Mouse (Mus musculus) fat pad, adult 2 months (tissue): ENCODE results near the gene Hp.
A peak's percentile ranks its signal among the peaks of the same experiment; 100 is the strongest.

Source experiments
- DNase-seq: peaks from one replicate; pipeline ENCODE4 v3.0.0-alpha.2; 2011; ENCODE audit warnings: low read depth, low spot score; ENCODE audit errors: extremely low read depth

Hp gene

DNA sequence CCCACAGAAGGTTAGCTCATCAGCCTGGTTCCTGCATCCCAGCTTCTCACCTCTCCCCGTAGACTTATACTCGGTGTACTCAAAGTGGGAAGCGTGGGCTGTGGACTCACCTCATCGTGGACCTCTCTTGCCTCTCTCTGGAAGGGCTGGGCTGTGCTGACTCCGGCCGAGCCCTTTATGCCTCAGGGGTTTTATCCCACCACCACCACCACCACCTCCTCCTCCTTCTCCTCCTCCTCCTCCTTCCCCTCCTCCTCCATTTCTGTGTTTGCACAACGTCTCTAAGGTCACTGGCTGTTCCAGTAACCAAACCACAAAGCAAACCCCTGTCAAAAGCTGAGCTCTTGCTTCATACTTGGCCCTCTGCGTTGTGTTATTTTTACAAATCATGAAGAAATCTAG, at the start of gene Hp:
Hp (minus strand) TSS at position 273 of the 402 bp plus-strand sequence.
- no peak for DNase-seq

DNA sequence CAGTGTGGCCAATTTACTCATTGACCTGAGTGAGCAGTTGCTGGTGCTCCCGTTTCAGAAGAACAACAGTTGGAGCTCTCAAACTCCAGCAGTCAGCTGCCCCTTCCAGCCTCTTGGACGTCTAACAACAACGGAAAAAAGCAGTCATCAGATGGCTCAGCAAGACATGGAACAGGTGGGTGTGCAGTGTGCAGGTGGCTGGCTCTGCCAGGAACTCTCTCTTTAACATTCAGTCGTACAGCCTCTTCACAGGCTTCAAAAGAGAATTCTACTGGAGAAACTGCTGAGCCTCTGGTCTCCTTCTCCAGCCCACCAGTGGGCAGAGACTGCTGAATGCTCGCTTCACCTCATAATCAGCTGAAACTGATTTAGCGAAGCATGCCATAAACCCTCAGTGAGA, 49.7 kb upstream of the Hp start:
- DNase-seq, result no peak

DNA sequence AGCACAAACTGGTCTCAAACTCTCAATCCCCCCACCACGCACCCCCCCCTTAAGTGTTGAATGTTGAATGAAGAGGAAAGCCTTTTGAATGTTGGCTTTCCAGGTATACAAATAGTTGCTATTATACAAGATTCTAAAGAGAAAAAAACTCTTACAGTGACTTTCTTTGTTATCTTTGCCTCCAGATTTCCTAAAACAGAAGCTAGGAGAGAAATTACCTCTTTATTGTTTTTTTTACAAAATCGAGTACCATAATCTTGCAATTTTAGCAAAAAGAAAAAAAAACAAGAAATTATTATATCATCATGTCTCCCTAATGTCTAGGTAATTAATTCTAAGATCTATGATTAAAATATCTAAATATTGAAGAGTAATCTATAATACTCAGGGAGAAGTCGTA, 36.6 kb upstream of the Hp start:
- no peak for DNase-seq

DNA sequence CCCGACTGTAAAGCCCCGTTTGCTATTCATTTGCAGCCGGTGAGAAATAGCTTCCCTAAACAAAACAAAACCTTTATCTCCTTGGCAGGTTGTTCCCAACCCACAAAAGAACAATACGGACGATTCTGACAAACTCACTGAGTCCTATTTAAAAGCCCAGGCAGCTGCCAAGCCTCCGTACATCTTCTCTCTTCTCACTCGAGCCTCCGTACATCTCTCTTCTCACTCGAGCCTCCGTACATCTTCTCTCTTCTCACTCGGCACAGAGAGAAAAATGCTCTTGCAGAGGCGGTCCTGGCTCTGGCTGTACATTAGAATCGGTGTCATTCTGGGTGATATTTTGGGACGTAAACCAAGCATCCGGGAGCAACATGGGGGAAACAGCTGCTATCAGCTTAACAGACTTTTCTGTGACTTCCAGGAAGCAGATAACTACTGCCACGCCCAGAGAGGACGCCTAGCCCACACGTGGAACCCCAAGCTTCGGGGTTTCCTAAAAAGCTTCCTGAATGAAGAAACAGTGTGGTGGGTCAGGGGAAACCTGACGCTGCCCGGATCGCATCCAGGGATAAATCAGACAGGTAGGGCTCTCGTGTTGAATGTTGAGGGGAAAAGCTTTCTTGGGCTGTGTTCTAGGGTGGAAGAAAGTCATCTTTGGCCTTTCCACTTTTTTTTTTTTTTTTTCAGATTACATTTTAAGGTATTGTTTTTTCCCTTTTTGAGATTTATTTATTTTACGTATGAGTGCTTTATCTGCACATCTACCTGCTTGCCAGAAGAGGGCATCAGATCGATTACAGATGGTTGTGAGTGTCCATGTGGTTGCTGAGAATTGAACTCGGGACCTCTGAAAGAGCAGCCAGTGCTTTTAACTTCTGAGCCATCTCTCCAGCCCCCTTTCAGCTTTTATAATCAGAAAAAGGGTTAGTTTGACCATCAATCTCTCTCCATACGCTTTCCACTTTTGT, 35.6 kb upstream of the Hp start, which contains the start of gene Pkd1l3:
Pkd1l3 (plus strand) TSS at position 275 of the 968 bp plus-strand sequence.
- no peak for DNase-seq

DNA sequence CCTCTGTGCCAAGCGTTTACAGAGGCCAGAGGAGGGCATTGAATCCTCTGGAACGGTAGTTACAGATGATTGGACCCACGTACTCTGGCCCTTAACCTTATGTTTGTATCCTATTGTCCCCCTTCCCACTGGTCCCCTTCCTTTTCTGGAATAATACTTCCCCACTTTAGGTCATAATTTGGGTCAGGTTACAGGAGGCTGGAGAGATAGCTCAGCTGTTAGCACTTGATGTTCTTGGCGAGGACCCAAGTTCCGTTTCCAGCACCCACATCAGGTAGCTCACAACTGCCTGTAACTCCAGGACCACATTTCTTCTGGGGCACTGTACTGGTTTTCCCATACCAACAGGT, 30.2 kb upstream of the Hp start:
- DNase-seq, result no peak

DNA sequence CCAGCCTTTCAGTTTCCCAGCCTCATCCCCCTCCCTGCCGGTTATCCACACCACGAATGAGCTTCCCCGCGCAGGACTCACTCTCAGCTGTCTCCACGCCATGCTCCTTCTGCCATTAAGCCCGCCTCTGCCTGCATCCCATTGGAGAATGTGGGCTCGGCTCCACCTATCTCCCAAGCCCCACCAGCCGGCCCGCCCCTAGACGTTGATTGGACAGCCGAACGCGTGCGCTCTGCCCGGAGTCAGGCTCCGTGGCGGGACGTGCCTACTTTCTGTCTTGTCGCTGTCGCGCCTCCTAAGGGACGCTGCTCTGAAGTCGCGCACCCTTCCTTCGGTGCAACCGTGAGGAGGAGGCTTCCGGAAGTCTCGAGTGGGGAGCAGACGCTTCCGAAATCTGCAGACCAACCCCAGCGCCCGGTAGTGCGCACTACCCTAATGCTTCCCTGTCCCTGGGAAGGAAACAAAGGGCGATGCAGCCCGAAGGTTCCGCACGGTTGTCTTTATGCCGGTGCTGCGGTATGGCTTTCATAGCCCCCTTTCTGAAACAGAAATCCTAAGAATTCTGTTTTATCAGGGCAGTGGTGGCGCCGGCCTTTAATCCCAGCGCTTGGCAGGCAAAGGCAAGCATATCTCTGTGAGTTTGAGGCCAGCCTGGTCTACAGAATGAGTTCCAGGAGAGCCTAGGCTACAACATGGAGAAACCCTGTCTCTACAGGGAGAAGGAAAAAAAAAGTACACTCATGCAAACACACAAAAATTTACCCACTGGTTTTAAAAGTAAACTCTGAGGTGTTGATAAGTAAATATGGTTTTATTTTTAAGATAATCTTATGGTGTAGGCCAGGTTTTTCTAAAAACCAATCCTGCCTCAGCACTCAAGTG, 29.5 kb upstream of the Hp start, which contains the start of gene Dhodh:
Dhodh (minus strand) TSS at position 403 of the 882 bp plus-strand sequence.
- peak; percentile 54 for DNase-seq

DNA sequence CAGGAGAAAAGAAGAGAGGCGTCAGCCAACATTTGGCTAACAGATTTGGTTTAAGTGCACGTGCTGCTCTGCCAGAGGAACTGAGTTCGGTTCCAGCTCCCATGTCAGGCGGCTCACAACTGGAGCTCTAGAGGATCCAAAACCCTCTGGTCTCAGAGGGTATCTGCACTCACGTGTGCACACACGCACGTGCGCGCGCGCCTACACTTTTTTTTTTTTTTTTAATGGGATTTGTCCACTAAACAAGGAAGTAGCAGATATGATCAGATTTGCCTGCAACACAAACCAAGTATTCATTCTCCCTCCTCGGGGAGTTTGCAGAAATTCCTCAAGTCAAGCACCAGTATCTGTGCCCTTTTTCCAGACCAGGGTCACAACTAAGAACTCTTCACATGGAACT, 28.7 kb upstream of the Hp start:
- no peak for DNase-seq

DNA sequence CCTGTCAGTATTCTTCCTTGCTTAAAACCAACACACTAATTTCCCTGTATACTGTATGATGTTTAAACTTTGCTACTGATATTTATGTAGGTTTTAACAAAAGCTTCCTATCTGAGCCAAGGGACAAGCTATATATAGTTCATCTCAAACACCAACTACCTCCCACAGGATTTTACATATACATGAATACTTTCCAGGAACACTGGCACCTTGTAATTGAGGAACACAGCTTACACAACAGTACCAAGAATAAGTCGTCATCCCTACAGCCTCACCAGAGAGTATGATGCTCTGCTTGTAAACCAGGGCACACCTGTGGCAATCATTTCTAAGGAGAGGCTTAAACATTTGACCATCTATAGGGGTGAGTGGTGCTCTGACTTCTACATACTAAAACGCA, 27.8 kb upstream of the Hp start:
- DNase-seq, result no peak

DNA sequence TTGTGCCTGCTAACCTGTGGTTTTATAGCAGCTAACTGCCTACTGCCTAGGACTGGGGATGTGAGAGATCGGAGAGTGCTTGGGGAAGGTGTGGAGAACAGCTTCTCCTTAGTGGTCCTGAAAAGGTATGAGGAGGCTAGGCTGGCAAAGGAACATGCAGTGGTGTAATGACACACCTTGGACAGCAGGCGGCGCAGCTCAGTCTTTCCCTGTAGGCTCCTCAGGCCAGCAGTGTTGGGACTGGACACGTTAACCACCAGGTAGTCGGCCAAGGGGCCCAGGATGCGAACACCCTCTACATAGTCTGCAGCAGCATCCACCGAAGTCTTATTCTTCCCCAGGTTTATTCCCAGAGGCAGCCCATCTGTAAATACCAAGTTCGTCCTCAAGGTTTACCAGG, 16.9 kb upstream of the Hp start:
- DNase-seq, result no peak

DNA sequence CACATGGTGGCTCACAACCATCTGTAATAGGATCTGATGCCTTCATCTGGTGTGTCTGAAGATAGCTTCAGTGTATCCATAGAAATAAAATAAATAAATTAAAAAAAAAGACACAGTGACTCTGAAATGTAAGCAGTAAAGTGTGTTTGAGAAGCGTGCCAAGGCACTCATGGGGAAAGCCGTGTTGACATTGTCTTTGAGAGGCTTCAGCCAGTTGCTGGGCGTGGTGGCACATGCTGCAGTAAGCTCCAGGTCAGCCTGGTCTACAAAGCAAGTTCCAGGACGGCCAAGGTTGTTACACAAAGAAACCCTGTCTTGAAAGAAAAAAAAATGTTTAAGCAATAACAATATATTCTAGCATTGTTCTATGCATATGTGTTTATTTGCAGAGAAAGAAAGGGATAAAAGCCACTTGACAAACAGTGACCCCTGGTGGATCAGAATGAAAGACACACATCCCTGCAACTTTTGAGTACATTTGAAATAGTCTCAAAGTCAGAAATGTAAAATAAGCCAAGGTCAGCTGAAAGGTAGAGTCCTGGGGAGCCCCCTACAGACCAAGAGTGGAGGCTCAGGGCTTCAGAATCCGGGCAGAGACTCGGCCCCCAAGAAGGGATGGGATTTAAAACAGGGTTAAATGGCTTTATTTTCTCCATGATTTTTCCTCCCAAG, 14.3 kb upstream of the Hp start:
- DNase-seq, result no peak

DNA sequence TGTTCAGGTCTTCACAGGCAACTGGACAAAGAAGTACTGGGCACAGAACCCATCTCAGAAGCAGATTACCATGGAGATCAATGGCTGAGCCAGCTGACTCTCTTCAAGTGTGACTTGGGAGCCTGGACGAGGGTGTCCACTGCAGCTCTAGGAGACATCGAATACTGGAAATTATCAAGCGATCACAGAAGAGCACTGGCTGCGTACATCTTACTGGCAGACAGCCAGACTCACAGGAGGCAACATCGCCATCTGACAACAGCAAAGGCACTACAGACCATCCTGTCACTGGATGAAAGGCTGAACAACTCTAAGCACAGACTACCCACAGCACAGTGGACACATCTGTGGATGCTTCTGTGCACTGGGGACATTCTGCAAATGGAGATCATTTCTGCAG, 13.2 kb upstream of the Hp start:
- no peak for DNase-seq

DNA sequence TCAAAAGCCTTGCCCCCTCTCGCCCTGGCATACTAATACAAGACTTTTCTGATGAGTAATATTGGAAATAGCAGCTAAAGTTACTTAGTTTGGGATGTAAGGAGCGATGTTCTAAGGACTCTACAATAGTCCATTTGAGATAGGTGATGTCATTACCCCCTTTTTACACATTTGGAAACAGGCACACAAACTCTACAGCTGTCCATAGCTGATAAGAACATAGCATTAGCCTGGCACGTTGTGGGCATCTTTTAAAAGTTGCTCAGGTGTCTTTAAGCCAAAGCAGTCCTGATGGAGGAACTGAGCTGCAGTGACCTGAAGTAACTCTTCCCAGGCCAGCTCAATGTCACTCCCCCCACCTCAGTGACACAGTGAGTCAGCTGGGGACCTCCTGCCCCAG, 12.4 kb upstream of the Hp start:
- no peak for DNase-seq

DNA sequence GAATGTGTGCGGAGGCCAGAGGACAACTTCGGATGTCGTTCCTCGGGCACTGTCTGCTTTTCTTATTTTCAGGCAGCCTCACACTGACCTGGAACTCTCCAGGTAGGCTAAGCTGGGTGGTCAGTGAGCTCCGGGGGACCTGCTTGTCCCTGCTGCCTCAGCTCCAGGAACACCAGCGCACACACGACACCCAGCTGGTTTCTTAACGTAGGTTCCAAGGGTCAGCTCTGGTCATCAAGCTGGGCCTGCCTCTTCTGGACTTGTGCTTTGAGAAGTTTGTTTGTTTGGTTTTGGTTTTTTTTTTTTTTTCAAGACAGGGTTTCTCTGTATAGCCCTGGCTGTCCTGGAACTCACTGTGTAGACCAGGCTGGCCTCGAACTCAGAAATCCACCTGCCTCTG, 11.9 kb upstream of the Hp start:
- no peak for DNase-seq

DNA sequence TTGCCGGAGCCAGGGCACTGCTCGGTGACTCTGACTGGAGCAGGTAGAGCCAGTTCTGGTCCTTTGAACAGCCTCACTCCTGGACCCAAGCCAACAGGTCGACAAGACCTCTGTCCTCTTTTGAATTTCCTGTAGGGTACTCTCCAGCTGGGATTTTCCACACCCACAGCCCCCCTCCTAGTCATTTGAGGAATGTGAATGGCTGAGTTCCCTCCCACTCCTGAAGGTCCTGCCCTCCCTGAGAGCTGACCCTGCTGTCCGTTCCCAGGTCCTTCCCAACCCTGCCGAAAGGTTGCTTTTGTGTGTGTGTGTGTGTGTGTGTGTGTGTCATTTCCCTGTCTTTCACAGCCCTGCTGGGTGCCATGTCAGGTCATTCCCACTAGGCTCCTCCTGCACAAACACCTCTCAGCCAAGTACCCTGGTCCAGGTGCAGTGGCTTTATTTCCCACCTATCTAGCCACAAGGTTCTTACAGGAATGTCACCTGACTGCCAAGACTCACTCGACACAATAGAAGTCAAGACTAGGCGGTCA, 8.1 kb upstream of the Hp start:
- DNase-seq, result no peak

DNA sequence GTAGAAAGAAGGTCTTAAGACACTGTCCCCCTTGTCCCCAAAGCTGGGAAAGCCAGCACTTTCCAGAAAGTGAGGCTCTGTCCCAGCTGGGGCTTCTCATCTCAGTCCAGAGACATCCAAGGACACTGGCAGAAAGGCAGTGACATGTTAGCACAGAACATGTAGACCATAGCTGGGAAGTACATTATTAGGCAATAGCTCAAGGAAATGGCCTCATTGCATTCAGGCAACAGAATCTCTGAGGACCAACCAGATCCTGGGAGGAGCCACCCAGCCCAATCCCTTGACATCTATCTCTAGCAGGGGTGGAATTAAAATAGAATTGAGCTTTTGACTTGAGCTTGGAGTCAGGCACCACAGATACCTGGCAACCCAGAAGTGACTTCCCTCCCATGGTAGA, 6.7 kb upstream of the Hp start:
- DNase-seq, result no peak

DNA sequence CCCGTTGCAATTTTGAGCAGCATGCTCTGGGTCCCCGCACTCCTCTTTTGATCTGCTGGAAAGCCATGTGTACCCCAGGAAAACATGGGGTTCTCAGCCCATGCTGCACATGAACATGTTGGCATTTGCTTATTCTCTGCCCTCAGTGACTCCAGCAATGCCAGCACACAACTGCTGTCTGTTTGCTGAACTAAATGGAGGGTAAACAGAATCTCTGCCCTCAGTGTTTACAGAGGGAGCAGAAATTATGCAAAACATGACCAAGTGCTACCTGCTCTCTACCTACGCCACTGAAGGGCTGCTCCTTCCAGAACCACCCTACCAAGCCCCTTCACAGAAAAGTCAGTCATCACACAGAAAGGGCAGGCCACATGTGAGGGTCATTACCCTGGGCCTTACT, 5.9 kb upstream of the Hp start:
- DNase-seq, result no peak

DNA sequence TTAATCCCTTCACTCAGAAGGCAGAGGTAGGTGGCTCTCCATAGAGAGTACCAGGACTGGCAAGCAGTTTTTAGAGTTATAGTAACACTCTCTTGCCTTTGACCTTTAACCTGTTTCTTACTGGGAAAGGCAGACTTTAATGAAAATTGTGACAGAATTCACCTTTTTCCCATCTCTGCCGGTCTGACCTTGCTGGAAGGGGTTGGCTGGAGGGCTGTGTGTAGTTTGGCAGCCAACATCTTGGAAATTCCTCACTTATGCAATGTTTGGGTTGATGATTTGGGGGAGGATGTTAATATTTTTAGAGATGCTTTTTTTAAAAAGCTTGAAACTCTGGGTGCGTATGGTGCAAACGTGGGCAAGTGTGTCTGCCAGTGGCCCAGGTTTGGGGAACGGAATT, 5.3 kb upstream of the Hp start:
- DNase-seq, result no peak

DNA sequence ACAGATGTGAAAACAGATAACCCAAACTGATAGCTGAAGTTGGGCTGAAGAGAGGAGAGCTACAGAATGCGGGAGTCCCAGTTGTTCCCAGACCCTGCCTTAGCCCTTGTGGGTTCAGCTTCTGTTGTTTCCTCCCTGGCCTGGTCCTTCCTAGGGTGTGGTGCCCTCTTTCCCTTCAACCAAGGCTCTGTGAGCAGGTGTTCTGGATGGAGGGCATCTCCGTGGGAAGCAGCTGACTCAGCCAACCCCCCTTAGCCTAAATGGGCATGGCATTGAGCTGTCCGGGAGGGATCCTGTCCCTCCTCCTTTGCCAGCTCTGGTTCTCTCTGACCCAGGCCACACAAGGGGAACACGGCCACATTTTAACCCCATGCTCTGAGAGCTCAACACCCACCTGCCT, 2.7 kb downstream of the Hp start:
- DNase-seq, result no peak

DNA sequence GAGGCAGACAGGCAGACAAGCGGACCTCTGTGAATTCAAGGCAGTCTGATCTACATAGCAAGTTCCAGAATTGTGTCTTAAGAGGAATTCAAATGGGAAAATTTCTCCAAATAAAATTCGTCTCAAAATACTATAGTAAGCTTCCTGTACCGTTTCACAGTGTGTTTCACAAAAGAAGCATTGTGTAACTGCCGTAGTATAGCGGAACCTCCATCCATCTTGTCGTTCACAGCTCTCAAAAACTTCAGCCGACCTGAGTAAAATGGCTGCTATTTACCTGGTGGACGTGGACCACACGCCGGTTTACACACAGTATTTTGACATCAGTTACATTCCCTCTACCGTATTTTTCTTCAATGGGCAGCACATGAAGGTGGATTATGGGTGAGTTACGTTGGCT, 7.8 kb downstream of the Hp start:
- DNase-seq, result no peak

DNA sequence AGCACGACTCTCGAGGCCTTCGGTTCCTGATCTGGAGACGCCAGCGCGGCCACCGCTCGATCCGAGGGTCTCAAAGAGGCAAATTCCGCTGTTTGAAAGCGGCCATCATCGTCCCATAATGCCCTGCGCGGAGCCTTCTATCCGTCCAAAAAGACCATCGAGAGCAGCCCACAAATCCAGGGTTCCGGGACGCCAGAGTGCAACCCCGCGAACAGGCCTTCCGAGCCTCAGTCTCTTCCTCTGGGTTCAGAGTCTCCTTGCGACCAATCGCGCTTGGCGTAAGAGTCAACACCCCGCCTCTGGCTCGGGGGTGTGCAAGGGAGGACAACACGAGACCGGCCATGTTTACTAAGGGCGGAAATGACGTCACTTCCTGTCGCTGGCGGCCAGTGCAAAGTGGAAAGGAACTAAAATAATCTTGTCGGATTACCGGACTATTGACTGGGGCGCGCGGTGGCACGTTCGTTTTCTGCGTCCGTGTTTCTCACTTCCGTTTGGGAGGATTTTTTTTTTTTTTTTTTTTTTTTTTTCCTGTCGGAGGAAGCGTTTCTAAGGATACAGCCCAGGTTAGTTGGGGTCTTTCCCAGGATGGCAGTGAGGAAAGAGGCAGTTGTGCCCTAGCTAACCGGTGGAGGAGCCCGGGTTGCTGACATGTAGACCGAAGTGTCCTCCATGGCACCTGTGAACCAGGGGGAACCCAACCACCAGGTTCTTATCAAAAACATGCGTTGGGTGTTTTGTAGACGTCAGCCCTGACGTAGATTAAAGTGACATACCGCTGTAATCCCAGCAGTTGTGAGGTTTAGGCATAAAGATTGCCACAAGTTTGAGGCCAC, 13.3 kb downstream of the Hp start, which contains the start of the genes Dhx38 and Txnl4b:
Dhx38 (minus strand) TSS at position 364 of the 836 bp plus-strand sequence.
Txnl4b (plus strand) TSS at position 395 of the 836 bp plus-strand sequence.
- DNase-seq, result peak; percentile 99
